Mouse (Mus musculus) heart, postnatal 25 days (tissue): ENCODE results near the gene Ttc34. TPM values are rescaled to one million over a fixed set of nuclear protein-coding genes. Genes with fewer than 3 reads are reported as not detected.

Experiments used
- DNase-seq: peaks from one replicate; pipeline ENCODE4 v3.0.0; 2022; ENCODE audit warnings: low spot score
- intact Hi-C: fragments of 180-260 bp; cut with DNase I; formaldehyde crosslinking; loops from one replicate; pipeline ENCODE4 v1.15.1; 2025
- total RNA-seq, 2 experiments: library from RNA; stranded (reverse); gene quantifications; 2 replicates each; pipeline ENCODE4 v1.2.3; 2021

Ttc34 gene
- total RNA-seq, 2 experiments from 2014 or later, result 0.17 TPM; not detected in 1

DNA sequence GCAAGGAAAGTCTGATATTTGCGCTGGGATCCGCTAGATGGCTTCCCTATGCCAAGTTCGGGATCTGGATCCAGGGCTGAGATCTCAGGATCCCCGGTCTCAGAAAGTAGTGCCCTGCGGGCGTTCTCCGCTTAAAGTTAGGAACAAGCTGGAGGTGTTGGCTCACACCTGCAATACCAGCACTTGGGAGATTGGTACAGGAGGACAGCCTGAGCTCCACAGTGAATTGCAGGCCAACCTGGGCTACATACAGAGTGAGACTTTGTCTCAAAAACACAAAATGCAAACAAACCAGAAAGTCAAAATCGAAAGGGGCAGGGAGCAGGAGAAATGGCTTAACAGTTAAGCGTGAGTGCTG, 19.2 kb downstream of the Ttc34 start:
- intact Hi-C loops, result no loop called here
- DNase-seq, result no peak

DNA sequence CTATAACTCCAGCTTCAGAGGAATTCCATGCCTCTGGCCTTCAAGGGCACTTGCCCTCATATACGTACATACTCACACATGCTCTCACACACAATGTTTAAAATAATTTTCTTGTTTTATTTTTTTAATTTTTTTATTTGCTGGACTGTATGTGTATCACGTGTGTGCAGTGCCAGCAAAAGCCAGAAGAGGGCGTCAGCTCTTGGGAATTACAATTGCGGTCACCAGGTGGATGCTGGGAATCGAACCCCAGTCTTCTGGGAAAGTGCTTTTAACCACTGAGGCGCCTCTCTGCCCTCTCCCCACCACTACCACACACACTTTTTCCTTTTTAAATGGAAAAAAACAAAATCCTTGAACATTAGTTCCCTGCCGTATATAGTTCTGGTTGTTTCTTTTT, 19.6 kb downstream of the Ttc34 start:
- no peak for DNase-seq
- intact Hi-C loops, result no loop called here

- intact Hi-C loops, result no loop called here
- DNase-seq, result no peak
Observed at GRCm38 (mm10) chr4:154857366-154858240, 20.3 kb downstream of the Ttc34 start.

DNA sequence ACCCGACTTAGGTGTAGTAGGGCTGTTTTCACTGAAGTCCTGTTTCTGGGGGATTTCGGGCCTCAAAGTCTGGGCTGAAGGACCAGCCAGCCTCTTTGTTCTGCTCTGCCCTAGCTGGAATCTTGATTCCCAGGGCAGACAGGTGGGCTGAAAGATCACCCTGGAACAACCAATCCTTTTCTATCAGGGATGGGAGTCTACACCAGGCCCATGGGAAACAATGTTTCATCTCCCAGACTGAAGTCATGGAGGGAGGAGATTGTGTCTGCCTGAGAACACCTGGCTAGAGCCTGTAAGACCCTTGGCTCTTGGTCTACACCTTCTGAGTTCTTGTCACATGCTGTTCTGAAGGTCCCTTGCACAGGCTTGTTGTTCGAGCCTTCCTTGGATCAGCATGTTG, 21.3 kb downstream of the Ttc34 start:
- no peak for DNase-seq

DNA sequence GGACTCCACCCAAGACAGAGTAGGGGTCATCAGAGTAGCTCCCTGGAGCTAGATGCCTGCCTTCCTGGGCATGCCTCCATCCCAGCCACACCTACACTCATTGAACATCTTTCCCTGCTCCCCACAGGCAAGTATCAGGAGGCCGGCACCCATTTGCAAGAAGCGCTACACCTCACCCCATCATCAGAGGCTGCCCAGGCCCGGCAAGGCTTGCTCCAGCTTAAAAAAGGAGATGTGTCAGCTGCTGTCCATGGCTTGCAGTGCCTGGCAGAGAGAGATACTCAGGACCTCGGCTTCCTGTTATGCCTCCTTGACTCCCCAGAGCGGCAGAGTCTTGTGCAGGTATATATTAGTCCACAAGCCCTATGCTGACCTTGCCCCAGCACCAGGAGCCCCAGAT, 24.7 kb downstream of the Ttc34 start:
- DNase-seq, result no peak
- intact Hi-C loops, result no loop called here

More for the DNA sequence above, 21.3 kb downstream of the Ttc34 start:
- intact Hi-C loops, result no loop called here

DNA sequence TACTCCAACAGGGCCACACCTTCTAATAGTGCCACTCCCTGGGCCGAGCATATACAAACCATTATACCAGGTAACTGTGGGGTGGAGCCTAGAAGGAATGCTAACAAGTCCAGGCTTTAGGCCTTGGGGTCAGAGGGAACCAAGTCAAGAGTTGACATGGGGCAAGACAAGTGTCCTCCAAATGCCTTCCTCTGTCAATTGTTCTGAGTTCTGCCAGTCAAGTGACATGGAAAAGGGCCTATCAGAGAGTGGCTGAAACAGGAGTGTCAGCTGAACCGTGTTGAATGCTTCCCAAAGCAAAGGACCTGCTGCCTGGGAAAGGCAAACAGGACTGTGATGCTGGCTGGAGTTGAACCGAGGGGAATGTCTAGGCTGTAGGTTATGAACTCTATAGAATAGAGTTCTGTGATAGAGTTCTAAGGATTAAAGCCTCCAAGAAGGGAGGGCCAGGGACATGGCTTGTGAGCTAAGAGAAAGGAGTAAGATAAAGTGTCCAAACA, 26.2 kb downstream of the Ttc34 start:
- intact Hi-C loops, result no loop called here
- no peak for DNase-seq

DNA sequence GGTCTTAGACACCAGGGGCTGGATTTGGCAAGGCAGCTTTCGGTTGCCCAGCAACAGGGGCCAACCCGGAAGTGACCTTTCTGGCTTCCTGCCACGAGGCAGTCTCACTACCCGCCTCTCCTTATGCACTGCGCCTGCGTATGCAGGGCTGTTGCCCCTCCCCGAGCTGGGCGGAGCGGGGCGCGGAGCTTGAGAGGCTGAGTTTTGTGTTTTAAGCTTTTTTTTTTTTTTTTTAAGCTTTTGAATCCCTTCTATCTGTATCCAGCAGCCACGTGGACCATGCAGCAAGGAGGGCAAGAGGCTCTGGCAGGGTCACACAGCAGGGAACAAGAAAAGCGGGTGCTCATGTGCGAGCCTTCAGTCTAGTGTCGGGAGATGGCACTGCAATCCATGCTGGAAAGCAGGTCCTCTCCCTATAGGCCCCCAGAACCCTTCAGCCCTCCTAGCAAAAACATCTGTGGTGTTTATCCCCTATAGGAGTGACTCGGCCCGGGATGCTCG, 27.1 kb downstream of the Ttc34 start:
- intact Hi-C loops, result no loop called here

DNA sequence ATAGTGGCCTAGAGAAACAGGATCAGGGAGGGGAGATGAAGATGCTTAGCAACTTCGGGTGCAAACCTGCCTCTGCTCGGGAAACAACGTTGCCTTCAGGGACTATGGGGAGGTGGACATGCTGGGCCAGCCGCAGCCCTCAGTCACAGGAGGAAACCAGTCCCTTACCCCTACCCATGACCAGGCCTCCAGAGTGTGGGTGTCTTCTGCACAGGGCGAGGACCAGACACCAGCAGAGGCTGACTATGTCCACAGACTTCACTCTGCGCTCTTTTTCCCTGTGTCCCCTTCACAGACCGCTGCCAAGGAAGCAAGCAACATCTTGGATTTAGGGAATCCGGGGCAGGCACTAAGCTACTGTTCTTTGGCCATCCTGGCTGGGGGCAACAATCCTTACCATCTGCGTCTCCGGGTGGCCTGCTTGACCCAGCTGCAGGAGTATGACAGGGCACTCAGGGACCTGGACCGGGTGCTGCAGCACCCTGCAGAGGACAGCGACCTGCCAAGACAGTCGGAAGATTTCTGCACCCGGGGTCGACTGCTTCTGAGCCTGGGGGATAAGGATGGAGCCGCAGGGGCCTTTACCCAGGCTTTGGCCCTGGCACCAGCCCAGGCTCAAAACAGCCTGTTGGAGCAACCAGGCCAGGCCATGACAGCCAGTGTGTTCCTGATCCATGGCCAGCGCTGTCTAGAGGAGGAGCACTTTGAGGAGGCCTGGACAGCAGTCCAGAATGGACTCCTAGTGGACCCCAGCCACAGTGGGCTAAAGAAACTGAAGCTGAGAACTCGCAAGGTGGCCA, 27.9 kb downstream of the Ttc34 start:
- intact Hi-C loops, result no loop called here
- no peak for DNase-seq

More for the DNA sequence above, 27.1 kb downstream of the Ttc34 start:
- peak; percentile 81 for DNase-seq

DNA sequence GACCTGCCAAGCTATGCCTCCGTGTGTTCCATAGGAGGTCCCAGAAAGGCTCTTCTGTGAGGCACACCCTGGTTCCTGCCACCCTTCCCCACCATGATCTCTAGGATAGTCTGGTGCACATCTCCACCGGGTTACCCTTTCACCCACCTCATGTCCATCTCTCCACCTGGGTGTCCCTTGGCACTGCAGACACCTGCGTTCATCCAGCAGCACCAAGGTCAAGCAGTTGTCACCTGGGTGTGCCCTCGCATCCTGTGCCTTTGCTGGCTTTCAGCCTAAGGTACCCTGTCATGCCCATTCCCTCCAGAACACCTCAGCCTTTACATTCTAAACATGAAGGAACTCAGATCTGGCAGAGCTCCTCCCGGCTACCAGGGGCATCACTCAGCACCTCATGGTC, 29.1 kb downstream of the Ttc34 start:
- intact Hi-C loops, result no loop called here
- no peak for DNase-seq

DNA sequence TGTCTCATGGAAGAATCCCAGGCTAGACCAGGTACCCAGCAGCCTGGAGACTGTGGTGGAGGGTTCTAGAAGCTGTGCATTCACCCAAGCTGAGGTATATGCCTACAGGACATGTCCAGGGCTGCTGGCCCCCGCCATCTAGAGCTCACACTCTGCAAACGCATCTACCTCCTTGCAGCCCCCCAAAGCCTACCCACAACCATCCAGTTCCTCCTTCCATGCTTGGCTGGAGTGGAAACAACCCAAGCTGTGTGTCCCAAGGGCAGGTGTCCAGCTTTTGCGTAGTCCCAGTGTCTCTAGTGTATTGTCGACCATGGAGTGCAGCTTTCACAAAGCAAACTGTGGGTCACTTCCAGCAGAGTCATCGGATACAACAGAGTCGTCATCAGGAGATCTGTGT, 30.0 kb downstream of the Ttc34 start:
- intact Hi-C loops, result no loop called here
- DNase-seq, result no peak

- intact Hi-C loops, result no loop called here
Observed at GRCm38 (mm10) chr4:154869440-154869839, 32.2 kb downstream of the Ttc34 start, which contains the start of gene Mmel1. Gene Mmel1 (plus strand): TSS chr4:154869585.

GRCm38 (mm10) chr4:154870721-154871120, 33.5 kb downstream of the Ttc34 start:
- no peak for DNase-seq
- intact Hi-C loops, result loop anchor here (10.0 kb wide), 1 partner anchor 374 kb away; the partner anchor contains the start of gene Faap20

More at GRCm38 (mm10) chr4:154869440-154869839, 32.2 kb downstream of the Ttc34 start, which contains the start of gene Mmel1:
- no peak for DNase-seq

GRCm38 (mm10) chr4:154871757-154872251, 34.5 kb downstream of the Ttc34 start:
- intact Hi-C loops, result loop anchor here (10.0 kb wide), 1 partner anchor 373 kb away; the partner anchor contains the start of gene Faap20
- DNase-seq, result no peak

GRCm38 (mm10) chr4:154873186-154873585, 35.9 kb downstream of the Ttc34 start:
- no peak for DNase-seq
- intact Hi-C loops, result loop anchor here (10.0 kb wide), 1 partner anchor 372 kb away; the partner anchor contains the start of gene Faap20

- intact Hi-C loops, result loop anchor here (1.0 to 10.0 kb wide), 4 partner anchors 27 to 367 kb away; partner anchors contain the start of gene Faap20
- peak; percentile 76 for DNase-seq
Observed at GRCm38 (mm10) chr4:154877864-154878548, 40.7 kb downstream of the Ttc34 start.

GRCm38 (mm10) chr4:154880730-154881129, 43.5 kb downstream of the Ttc34 start:
- intact Hi-C loops, result loop anchor here (2.0 kb wide), 1 partner anchor 184 kb away; no protein-coding TSS in a partner anchor
- DNase-seq, result peak; percentile 19

- intact Hi-C loops, result no loop called here
- no peak for DNase-seq
Observed at GRCm38 (mm10) chr4:154882014-154882659, 44.9 kb downstream of the Ttc34 start.

DNA sequence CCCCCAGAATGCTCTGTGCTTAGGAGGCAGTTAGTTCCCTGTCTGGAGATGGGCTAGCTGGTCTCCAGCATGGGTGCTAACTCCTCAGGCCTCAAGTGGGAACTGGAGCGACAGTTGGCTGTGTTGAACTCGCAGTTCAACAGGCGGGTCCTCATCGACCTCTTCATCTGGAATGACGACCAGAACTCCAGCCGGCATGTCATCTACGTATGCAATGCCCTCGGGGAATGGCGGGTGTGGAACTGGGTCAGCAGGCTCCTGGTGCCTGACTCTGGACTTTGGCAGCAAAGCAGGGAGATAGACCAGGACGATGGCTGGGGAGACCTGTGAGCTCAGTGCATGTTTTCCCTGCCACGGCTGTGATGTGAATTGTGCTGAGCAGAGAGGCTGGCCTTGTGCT, 48.2 kb downstream of the Ttc34 start:
- no peak for DNase-seq
- intact Hi-C loops, result no loop called here
